Mouse (Mus musculus) hindbrain, postnatal 0 days (tissue): ENCODE measurements at regions not wholly inside any gene's neighbourhood (a gene's known extent, or its start where the extent isn't known, plus 50 kb on each side); places are given as distances from the start of the nearest gene placed in this dataset.

Source experiments
- ATAC-seq: fragments of 200-750 bp; cut with Nextera tagmentation; 2 replicates; pipeline ENCODE4 v1.8.0; 2017; ENCODE audit warnings: mild to moderate bottlenecking, moderate TSS enrichment, moderate library complexity
- DNase-seq: peaks from one replicate; pipeline ENCODE4 v3.0.0-alpha.2; 2015; ENCODE audit warnings: low spot score
- H3K27ac ChIP-seq: fragments of 300-500 bp; sonication (generic); 2 replicates; pipeline ENCODE4 v1.5.1; 2014; ENCODE audit warnings: mild to moderate bottlenecking
- H3K27me3 ChIP-seq: fragments of 300-500 bp; sonication (generic); 2 replicates; pipeline ENCODE4 v1.6.1; 2014; ENCODE audit warnings: low read length, mixed read lengths; ENCODE audit not compliant: insufficient read depth
- H3K36me3 ChIP-seq: fragments of 300-500 bp; sonication (generic); 2 replicates; pipeline ENCODE4 v1.6.1; 2014; ENCODE audit warnings: low read length, mixed read lengths; ENCODE audit not compliant: insufficient read depth
- H3K4me1 ChIP-seq: fragments of 300-500 bp; sonication (generic); 2 replicates; pipeline ENCODE4 v1.6.1; 2014; ENCODE audit warnings: antibody characterized with exemption, low read length, mixed read lengths; ENCODE audit not compliant: insufficient read depth
- H3K4me2 ChIP-seq: fragments of 300-500 bp; sonication (generic); 2 replicates; pipeline ENCODE4 v1.6.1; 2014; ENCODE audit warnings: low read depth, mild to moderate bottlenecking, low read length, moderate library complexity, mixed read lengths
- H3K4me3 ChIP-seq: fragments of 300-500 bp; sonication (generic); 2 replicates; pipeline ENCODE4 v1.5.1; 2014; ENCODE audit warnings: low read length
- H3K9ac ChIP-seq: fragments of 300-500 bp; sonication (generic); replicated peaks from 2 replicates; pipeline ENCODE4 v1.6.1; 2014; ENCODE audit warnings: mild to moderate bottlenecking, low read length, moderate library complexity, mixed read lengths
- H3K9me3 ChIP-seq: fragments of 300-500 bp; sonication (generic); 2 replicates; pipeline ENCODE4 v1.6.1; 2016; ENCODE audit warnings: low read length, mixed read lengths
- CTCF ChIP-seq: IDR thresholded peaks from 2 replicates; pipeline ENCODE4 v1.5.1; 2016; ENCODE audit warnings: antibody characterized with exemption, control low read depth, low read depth
- WGBS: fragments of 180-500 bp; shearing (Covaris S2); extraction: QIAGEN DNeasy Blood & Tissue Kit; methylation state at CpG from one replicate; pipeline ENCODE4 v1.1.7; 2014; 5-methylcytosine and 5-hydroxymethylcytosine counted together

- ATAC-seq (no peak), DNase-seq (no peak)
- Histone ChIP-seq H3K9ac (no peak overlapping the region), H3K4me1 (no peaks in the 10 kb centered on the region), H3K9me3 (no peaks in the 10 kb centered on the region), H3K4me2 (no peak overlapping the region), H3K36me3 (no peaks in the 10 kb centered on the region), H3K4me3 (no peak overlapping the region), H3K27me3 (no peaks in the 10 kb centered on the region), H3K27ac (no peak overlapping the region)
- 92% methylated on average over 2 of the region's 2 CpGs for WGBS
- TF ChIP-seq CTCF, result no peak
Measured at GRCm38 (mm10) chr15:61448482-61448881, 525.7 kb upstream of the A1bg start.

GRCm38 (mm10) chr15:61446053-61446840 lies 523.4 kb upstream of the A1bg start:
- DNase-seq (no peak), ATAC-seq (no peak)
- H3K27ac ChIP-seq, result no peak overlapping the region
- no peak overlapping the region for H3K4me2 ChIP-seq
- no peak overlapping the region for H3K4me3 ChIP-seq
- H3K4me1 ChIP-seq, result no peaks in the 10 kb centered on the region
- TF ChIP-seq CTCF, result no peak
- H3K36me3 ChIP-seq, result no peaks in the 10 kb centered on the region
- H3K9me3 ChIP-seq, result no peaks in the 10 kb centered on the region
- 83% methylated on average over 4 of the region's 4 CpGs for WGBS
- H3K9ac ChIP-seq, result no peak overlapping the region
- H3K27me3 ChIP-seq, result no peaks in the 10 kb centered on the region

- no peaks in the 10 kb centered on the region for H3K36me3 ChIP-seq
- 83% methylated on average over 4 of the region's 4 CpGs for WGBS
- no peak for TF ChIP-seq CTCF
- ATAC-seq, result no peak
- no peak overlapping the region for H3K9ac ChIP-seq
- no peak overlapping the region for H3K4me2 ChIP-seq
- H3K9me3 ChIP-seq, result no peaks in the 10 kb centered on the region
- H3K27ac ChIP-seq, result no peak overlapping the region
- no peaks in the 10 kb centered on the region for H3K4me1 ChIP-seq
- no peak for DNase-seq
- H3K4me3 ChIP-seq, result no peak overlapping the region
- no peaks in the 10 kb centered on the region for H3K27me3 ChIP-seq
Measured at GRCm38 (mm10) chr15:61441734-61442398, 519.1 kb upstream of the A1bg start.

GRCm38 (mm10) chr15:61441012-61441411 lies 518.2 kb upstream of the A1bg start:
- no peak overlapping the region for H3K4me3 ChIP-seq
- 86% methylated on average over 2 of the region's 2 CpGs for WGBS
- H3K9ac ChIP-seq, result no peak overlapping the region
- DNase-seq, result no peak
- no peaks in the 10 kb centered on the region for H3K9me3 ChIP-seq
- H3K36me3 ChIP-seq, result no peaks in the 10 kb centered on the region
- H3K27ac ChIP-seq, result no peak overlapping the region
- no peaks in the 10 kb centered on the region for H3K4me1 ChIP-seq
- no peaks in the 10 kb centered on the region for H3K27me3 ChIP-seq
- no peak for TF ChIP-seq CTCF
- ATAC-seq, result no peak
- H3K4me2 ChIP-seq, result no peak overlapping the region

- no peak overlapping the region for H3K4me2 ChIP-seq
- H3K4me3 ChIP-seq, result no peak overlapping the region
- H3K9me3 ChIP-seq, result no peaks in the 10 kb centered on the region
- DNase-seq (no peak), ATAC-seq (no peak)
- H3K27ac ChIP-seq, result no peak overlapping the region
- H3K4me1 ChIP-seq, result no peaks in the 10 kb centered on the region
- no peaks in the 10 kb centered on the region for H3K36me3 ChIP-seq
- TF ChIP-seq CTCF, result no peak
- no peak overlapping the region for H3K9ac ChIP-seq
- WGBS, result 85% methylated on average over 2 of the region's 2 CpGs
- H3K27me3 ChIP-seq, result no peaks in the 10 kb centered on the region
Measured at GRCm38 (mm10) chr15:61440284-61440683, 517.5 kb upstream of the A1bg start.

GRCm38 (mm10) chr15:61439623-61440170 lies 516.9 kb upstream of the A1bg start:
- DNase-seq (no peak), ATAC-seq (no peak)
- no peak overlapping the region for H3K4me3 ChIP-seq
- WGBS, result 89% methylated on average over 2 of the region's 2 CpGs
- TF ChIP-seq CTCF, result peak; percentile 19; the same call in 1 of the 2 replicates
- no peak overlapping the region for H3K4me2 ChIP-seq
- no peaks in the 10 kb centered on the region for H3K4me1 ChIP-seq
- no peak overlapping the region for H3K9ac ChIP-seq
- no peaks in the 10 kb centered on the region for H3K9me3 ChIP-seq
- H3K27ac ChIP-seq, result no peak overlapping the region
- no peaks in the 10 kb centered on the region for H3K27me3 ChIP-seq
- no peaks in the 10 kb centered on the region for H3K36me3 ChIP-seq
